ENCODE assay signal across 18 mouse cellular contexts in the genomic region with DNA sequence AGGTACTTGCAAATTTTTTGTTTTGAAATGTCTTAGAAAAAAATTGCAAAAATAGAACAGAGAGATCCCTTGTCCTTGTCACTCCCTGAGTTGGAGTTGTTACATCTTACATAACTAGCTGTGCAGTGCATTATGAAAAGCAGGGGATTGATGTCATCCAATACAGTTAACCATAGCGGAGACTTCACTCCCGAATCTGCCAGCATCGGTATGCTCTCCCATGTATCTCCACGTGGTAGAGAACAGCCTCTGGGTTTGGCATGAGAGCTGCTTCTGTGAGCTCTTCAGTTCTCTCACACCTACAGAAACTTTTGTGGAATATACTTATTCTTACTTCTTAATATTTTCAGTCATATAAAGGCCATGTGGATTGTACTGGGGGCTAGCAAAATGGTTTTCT.
"Had no signal": no experiment of that assay in that cellular context is flagged by ENCODE, and none has a peak within 500 bp of the region (broad histone marks: within the 10 kb centered on the region; RNA-seq: fewer than 3 reads in every experiment).

No protein-coding gene starts in this region.

- H3K36me3 ChIP-seq: limb, embryonic 12.5 days; liver, embryonic 13.5 days; midbrain, embryonic 10.5 days; neural tube, embryonic 15.5 days had no signal

- ATAC-seq: hindbrain, postnatal 0 days; liver, postnatal 0 days had no signal

- H3K9me3 ChIP-seq: limb, embryonic 12.5 days; liver, embryonic 13.5 days; midbrain, embryonic 10.5 days; neural tube, embryonic 15.5 days had no signal

- H3K27me3 ChIP-seq: limb, embryonic 12.5 days; liver, embryonic 13.5 days; neural tube, embryonic 15.5 days had no signal

- H3K27ac ChIP-seq: hindbrain, postnatal 0 days; limb, embryonic 12.5 days; liver, embryonic 13.5 days; midbrain, embryonic 10.5 days; neural tube, embryonic 15.5 days had no signal

- H3K9ac ChIP-seq: limb, embryonic 12.5 days; liver, embryonic 13.5 days; liver, postnatal 0 days; neural tube, embryonic 15.5 days had no signal

- H3K4me3 ChIP-seq: limb, embryonic 12.5 days; liver, embryonic 13.5 days; midbrain, embryonic 10.5 days; myocyte; neural tube, embryonic 15.5 days had no signal

- H3K4me2 ChIP-seq: limb, embryonic 12.5 days; liver, embryonic 13.5 days; neural tube, embryonic 15.5 days had no signal

- DNase-seq: kidney, adult 11 months; kidney, postnatal 10 days; kidney, postnatal 4 days; liver; liver, embryonic 13.5 days; liver, postnatal 0 days; lung, postnatal 10 days; lung, postnatal 4 days; midbrain, embryonic 14.5 days; right cerebral cortex, postnatal 4 days; spleen, adult 18-20 months; thymus, adult 18-20 months; thymus, postnatal 14 days had no signal
